Mouse (Mus musculus) cerebral cortex, adult 2 months (tissue): Measurements from ENCODE around the gene Hnrnph3.

Experiments used
- WGBS: fragments of 180-500 bp; shearing (Covaris S2); methylation state at CpG from one replicate; pipeline ENCODE4 v1.1.7; 2018; 5-methylcytosine and 5-hydroxymethylcytosine counted together

Gene Hnrnph3

DNA sequence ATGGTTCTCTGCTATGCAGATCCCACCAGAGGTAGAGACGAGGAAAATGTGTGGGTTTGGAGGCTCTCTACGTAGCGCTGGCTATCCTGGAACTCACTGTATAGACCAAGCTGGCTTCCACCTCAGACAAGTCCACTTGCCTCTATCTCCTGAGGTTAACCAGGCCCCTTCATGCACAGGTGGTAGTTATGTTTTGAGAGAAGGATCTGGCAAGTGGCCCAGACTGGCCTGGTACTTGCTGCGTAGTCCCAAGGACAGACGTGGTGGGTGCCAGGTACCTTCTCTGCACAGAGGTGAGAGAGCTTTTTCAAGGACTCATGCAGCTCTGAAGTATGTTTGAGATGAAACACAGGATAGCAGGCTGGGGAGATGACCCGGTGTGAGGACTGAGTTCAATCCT, 39.5 kb downstream of the Hnrnph3 start:
- 84% methylated on average over 6 of the region's 6 CpGs for WGBS

DNA sequence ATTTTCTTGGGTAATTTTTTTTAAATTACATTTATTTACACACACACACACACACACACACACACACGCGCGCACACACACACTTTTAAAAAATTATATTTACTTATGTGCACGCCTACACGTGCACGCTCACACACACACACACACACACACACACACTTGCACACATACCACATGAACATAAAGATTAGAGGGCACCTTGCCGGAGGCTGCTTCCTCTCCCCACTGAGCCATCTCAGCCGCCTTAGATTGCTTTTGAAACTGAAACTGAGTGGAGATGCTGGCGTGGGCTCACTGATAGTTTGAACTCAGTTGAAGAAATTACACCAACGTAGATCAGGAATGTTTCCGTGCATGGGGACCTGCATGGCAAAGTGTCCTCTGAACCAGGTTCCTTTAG, 39.9 kb downstream of the Hnrnph3 start:
- WGBS: 91% methylated on average over 11 of the region's 11 CpGs

DNA sequence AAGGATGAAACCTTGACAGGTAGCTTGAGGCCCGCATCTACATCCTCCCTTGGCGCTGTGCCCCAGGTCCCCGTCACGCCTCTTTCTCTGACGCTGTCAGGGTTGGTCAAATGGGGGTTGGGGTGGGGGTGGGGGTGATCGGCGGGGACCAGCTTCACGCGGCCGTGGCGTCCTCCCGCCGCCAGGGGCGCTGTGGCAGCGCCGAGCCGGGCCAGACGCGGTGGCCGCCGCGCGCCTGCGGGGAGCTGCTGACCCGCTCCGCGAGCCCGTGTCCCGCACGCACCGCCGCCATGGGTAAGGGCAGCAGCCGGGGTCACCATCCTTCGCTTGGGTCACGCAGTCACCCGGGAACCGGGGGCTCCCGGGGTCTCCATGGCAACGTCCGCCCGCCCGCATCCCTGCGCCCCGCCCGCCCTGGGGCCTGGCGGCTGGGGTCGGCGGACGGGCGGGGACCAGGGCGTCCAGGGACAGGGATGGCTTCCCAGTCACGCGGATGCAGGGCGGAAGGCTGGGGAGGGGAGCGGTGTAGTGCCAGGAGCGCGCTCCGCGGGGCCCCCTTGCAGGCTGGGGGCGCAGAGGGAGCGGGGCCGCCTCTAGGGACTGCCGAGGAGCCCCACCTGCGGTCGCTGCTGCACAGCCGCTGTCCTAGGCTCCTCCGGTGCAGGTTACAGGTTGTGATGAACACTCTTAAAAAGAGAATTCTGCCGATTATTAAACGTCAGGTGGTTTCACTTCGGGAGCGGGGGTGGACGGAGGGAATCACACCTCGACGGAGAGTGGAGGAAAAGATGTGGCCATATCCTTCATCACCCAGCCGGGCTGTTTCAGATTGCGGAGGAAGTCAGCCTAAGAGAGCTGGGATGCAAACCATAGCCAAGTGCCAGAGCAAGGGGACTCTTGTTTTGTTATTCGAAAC, 43.7 kb downstream of the Hnrnph3 start, which contains the start of gene Rufy2:
Gene Rufy2, plus strand, starts transcription at position 185 of the 916 bp plus-strand sequence.
- under 1% methylated on average over 74 of the region's 77 CpGs for WGBS

DNA sequence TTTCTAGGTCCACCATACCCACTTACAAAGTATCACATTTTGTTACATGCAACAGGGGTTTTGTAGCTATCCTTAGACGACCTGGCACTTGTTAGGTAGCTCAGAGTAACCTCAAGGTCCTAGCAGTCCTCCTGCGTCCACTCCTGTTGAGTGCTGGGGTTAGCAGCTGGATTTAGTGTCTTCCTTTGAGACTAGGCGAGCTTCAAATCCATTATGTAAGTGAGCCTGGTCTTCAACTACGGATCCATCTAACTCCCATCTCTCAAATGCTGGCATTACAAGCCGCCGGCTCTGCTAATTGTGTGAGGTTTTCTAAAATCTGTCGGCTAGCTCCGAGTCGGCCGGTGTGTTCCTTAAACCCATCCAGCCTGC, 44.4 kb downstream of the Hnrnph3 start:
- WGBS: 12% methylated on average over 10 of the region's 10 CpGs

DNA sequence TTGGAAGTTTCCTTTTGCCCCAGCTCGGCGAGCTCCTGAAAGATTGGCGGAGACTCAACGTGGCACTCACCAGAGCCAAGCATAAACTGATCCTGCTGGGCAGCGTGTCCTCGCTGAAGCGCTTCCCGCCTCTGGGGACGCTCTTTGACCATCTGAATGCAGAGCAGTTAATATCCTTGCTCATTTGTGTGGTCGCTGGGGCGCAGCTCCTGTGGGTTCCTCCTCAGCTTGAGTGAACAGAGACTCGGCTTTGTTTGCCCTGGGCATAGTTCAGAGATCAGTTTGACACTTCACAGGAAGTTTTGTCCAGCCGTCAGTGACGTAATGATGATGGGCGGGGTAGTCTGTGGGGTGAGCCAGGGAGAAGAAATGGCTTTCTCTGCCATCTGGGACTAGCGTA, 52.2 kb downstream of the Hnrnph3 start:
- WGBS: 56% methylated on average over 16 of the region's 16 CpGs

DNA sequence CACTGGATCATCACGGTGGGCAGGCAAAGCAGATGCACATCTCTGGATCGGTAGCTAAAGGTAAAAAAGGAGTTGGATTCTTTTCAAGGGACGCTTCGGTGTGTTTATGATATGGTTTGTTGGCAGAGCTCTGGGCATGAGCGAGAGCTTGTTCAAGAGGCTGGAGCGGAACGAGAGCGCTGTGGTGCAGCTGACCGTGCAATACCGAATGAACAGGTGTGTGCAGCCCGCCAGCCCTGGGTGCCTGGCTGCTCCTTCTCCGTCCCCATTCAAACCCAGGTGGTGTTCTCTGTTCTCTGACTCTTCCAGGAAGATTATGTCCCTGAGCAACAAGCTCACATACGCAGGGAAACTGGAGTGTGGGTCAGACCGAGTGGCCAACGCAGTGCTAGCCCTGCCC, 57.7 kb downstream of the Hnrnph3 start:
- WGBS: 97% methylated on average over 15 of the region's 15 CpGs

DNA sequence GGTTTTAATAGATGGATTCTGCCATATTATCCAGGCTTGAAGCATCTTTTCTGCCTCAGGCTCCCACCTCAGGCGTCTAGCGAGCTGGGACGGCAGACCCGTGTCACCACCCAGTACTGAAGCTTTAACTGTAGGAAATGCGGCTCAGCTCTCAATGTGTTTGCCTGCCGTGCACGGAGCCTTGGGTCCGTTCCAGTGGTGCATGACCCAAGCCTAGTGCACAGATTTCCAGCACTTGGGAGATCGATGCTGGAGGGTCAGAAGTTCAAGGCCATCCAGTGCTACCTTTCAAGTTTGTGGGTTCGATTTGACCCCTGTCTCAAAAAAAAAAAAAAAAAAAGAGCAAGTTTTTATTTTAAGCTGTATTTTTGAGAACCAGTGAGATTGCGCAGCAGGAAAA, 58.2 kb downstream of the Hnrnph3 start:
- 93% methylated on average over 11 of the region's 11 CpGs for WGBS
